Mouse (Mus musculus) midbrain, postnatal 0 days (tissue): ENCODE results near the gene Irak2. TPM values are rescaled to one million over a fixed set of nuclear protein-coding genes. Genes with fewer than 3 reads are reported as not detected.
"Not testable (repeated sequence)": the region's sequence is repeated elsewhere in the genome, so short reads cannot be mapped to it uniquely, and the experiment has no call there.

Experiments used
- ATAC-seq: fragments of 200-750 bp; cut with Nextera tagmentation; 2 replicates; pipeline ENCODE4 v1.8.0; 2017; ENCODE audit warnings: moderate number of reproducible peaks, mild to moderate bottlenecking, moderate TSS enrichment, moderate library complexity; ENCODE audit not compliant: low FRiP score
- DNase-seq: peaks from one replicate; pipeline ENCODE4 v3.0.0-alpha.2; 2015; ENCODE audit warnings: low spot score
- H3K27ac ChIP-seq: fragments of 300-500 bp; sonication (generic); 2 replicates; pipeline ENCODE4 v1.5.1; 2014; ENCODE audit warnings: low read depth, mild to moderate bottlenecking, low read length, mixed read lengths
- H3K27me3 ChIP-seq: fragments of 300-500 bp; sonication (generic); 2 replicates; pipeline ENCODE4 v1.6.1; 2014; ENCODE audit warnings: low read length, control low read depth, mixed read lengths; ENCODE audit not compliant: insufficient read depth
- H3K36me3 ChIP-seq: fragments of 300-500 bp; sonication (generic); 2 replicates; pipeline ENCODE4 v1.6.1; 2014; ENCODE audit warnings: low read length, control low read depth, mixed read lengths; ENCODE audit not compliant: insufficient read depth
- H3K4me1 ChIP-seq: fragments of 300-500 bp; sonication (generic); 2 replicates; pipeline ENCODE4 v1.6.1; 2014; ENCODE audit warnings: mild to moderate bottlenecking, control low read depth, antibody characterized with exemption, low read length, mixed read lengths; ENCODE audit not compliant: insufficient read depth
- H3K4me2 ChIP-seq: fragments of 300-500 bp; sonication (generic); 2 replicates; pipeline ENCODE4 v1.6.1; 2014; ENCODE audit warnings: low read depth, mild to moderate bottlenecking, low read length, mixed read lengths; ENCODE audit not compliant: poor library complexity, severe bottlenecking
- H3K4me3 ChIP-seq: fragments of 300-500 bp; sonication (generic); 2 replicates; pipeline ENCODE4 v1.5.1; 2014; ENCODE audit warnings: low read depth, mild to moderate bottlenecking, low read length, moderate library complexity
- H3K9ac ChIP-seq: fragments of 300-500 bp; sonication (generic); replicated peaks from 2 replicates; pipeline ENCODE4 v1.6.1; 2014; ENCODE audit warnings: mild to moderate bottlenecking, low read length, moderate library complexity, mixed read lengths; ENCODE audit not compliant: poor library complexity, severe bottlenecking
- H3K9me3 ChIP-seq: fragments of 300-500 bp; sonication (generic); 2 replicates; pipeline ENCODE4 v1.6.1; 2016; ENCODE audit warnings: low read length, control low read depth
- CTCF ChIP-seq: IDR thresholded peaks from 2 replicates; pipeline ENCODE4 v1.5.1; 2016; ENCODE audit warnings: antibody characterized with exemption, mild to moderate bottlenecking
- WGBS: fragments of 180-500 bp; shearing (Covaris S2); extraction: QIAGEN DNeasy Blood & Tissue Kit; methylation state at CpG from one replicate; pipeline ENCODE4 v1.1.7; 2014; 5-methylcytosine and 5-hydroxymethylcytosine counted together
- polyA plus RNA-seq: library from polyadenylated mRNA; unstranded; fragments of >200 nt; fragmentation: Nextera tagmentation; extraction: Ambion mirVana; gene quantifications from 2 replicates; pipeline ENCODE4 v1.2.1, GENCODE M21; 2015
- total RNA-seq: library from RNA; depleted of rRNA; stranded (reverse); fragments of >200 nt; gene quantifications from 2 replicates; pipeline ENCODE4 v1.2.3, GENCODE M21; 2014

The Irak2 gene
- total and polyA plus RNA-seq, 2 experiments from 2014 or later, result 2.7 to 7.6 TPM

- no peak for TF ChIP-seq CTCF
- WGBS, result 56% methylated on average over 15 of the region's 15 CpGs
These were observed 30.3 kb downstream of the Irak2 start for GRCm38 (mm10) chr6:113668287-113669154.

GRCm38 (mm10) chr6:113669821-113670220, 31.6 kb downstream of the Irak2 start:
- Histone ChIP-seq H3K4me2 (no peak overlapping the region), H3K9me3 (no peaks in the 10 kb centered on the region), H3K27ac (no peak overlapping the region), H3K36me3 (no peaks in the 10 kb centered on the region), H3K4me1 (no peaks in the 10 kb centered on the region), H3K4me3 (no peak overlapping the region), H3K27me3 (no peaks in the 10 kb centered on the region), H3K9ac (no peak overlapping the region)
- ATAC-seq (no peak), DNase-seq (no peak)
- no peak for TF ChIP-seq CTCF
- 91% methylated on average over 7 of the region's 7 CpGs for WGBS

More at GRCm38 (mm10) chr6:113668287-113669154, 30.3 kb downstream of the Irak2 start:
- Histone ChIP-seq H3K9ac (no peak overlapping the region), H3K4me1 (no peaks in the 10 kb centered on the region), H3K36me3 (no peaks in the 10 kb centered on the region), H3K9me3 (no peaks in the 10 kb centered on the region), H3K4me3 (no peak overlapping the region), H3K4me2 (no peak overlapping the region), H3K27me3 (no peaks in the 10 kb centered on the region), H3K27ac (no peak overlapping the region)
- no peak for DNase-seq
- ATAC-seq, result no peak

- H3K27ac ChIP-seq, H3K36me3 ChIP-seq, H3K4me3 ChIP-seq, DNase-seq, H3K27me3 ChIP-seq, H3K4me2 ChIP-seq, H3K9ac ChIP-seq, ATAC-seq, H3K4me1 ChIP-seq, H3K9me3 ChIP-seq: not testable (repeated sequence)
- WGBS, result 83% methylated on average over 1 of the region's 1 CpGs
These were observed 33.8 kb downstream of the Irak2 start for GRCm38 (mm10) chr6:113672029-113672428.

- no peaks in the 10 kb centered on the region for H3K4me1 ChIP-seq
- H3K4me3 ChIP-seq, result no peak overlapping the region
- H3K9ac ChIP-seq, result no peak overlapping the region
- no peak overlapping the region for H3K27ac ChIP-seq
- no peak overlapping the region for H3K4me2 ChIP-seq
- no peaks in the 10 kb centered on the region for H3K27me3 ChIP-seq
- DNase-seq (no peak), ATAC-seq (no peak)
- TF ChIP-seq CTCF, result no peak
- WGBS, result 84% methylated on average over 6 of the region's 6 CpGs
- H3K9me3 ChIP-seq, result no peaks in the 10 kb centered on the region
- H3K36me3 ChIP-seq, result no peaks in the 10 kb centered on the region
These were observed 34.7 kb downstream of the Irak2 start for GRCm38 (mm10) chr6:113672989-113673388.

GRCm38 (mm10) chr6:113675234-113675633, 37.0 kb downstream of the Irak2 start:
- Histone ChIP-seq H3K27ac (no peak overlapping the region), H3K4me2 (no peak overlapping the region), H3K9me3 (no peaks in the 10 kb centered on the region), H3K9ac (no peak overlapping the region), H3K27me3 (no peaks in the 10 kb centered on the region), H3K4me3 (no peak overlapping the region), H3K4me1 (no peaks in the 10 kb centered on the region), H3K36me3 (no peaks in the 10 kb centered on the region)
- ATAC-seq (no peak), DNase-seq (no peak)
- 71% methylated on average over 4 of the region's 4 CpGs for WGBS
- no peak for TF ChIP-seq CTCF

GRCm38 (mm10) chr6:113675991-113676390, 37.7 kb downstream of the Irak2 start:
- Histone ChIP-seq H3K9me3 (no peaks in the 10 kb centered on the region), H3K36me3 (no peaks in the 10 kb centered on the region), H3K4me1 (no peaks in the 10 kb centered on the region), H3K4me3 (no peak overlapping the region), H3K4me2 (no peak overlapping the region), H3K9ac (no peak overlapping the region), H3K27me3 (no peaks in the 10 kb centered on the region), H3K27ac (no peak overlapping the region)
- DNase-seq (no peak), ATAC-seq (no peak)
- TF ChIP-seq CTCF, result no peak
- WGBS, result 90% methylated on average over 9 of the region's 9 CpGs
